Mouse (Mus musculus) CH12.LX (cell line): ENCODE measurements at regions not wholly inside any gene's neighbourhood (a gene's known extent, or its start where the extent isn't known, plus 50 kb on each side); places are given as distances from the start of the nearest gene placed in this dataset.

Experiments
- BHLHE40 ChIP-seq: IDR thresholded peaks from 2 replicates; pipeline ENCODE4 v1.6.1; 2011; ENCODE audit warnings: mild to moderate bottlenecking, low read depth, low read length, improper control_type of control experiment
- CTCF ChIP-seq, 2 experiments: IDR thresholded peaks in 1 of 2; conservative IDR thresholded peaks in 1 of 2; 2 replicates each; pipeline ENCODE4 v1.5.1; 2011 to 2012; ENCODE audit warnings: low read depth in 2 of 2, low read length in 2 of 2, improper control_type of control experiment in 1 of 2, inconsistent platforms in 1 of 2, mild to moderate bottlenecking in 1 of 2, moderate library complexity in 1 of 2
- EP300 ChIP-seq: IDR thresholded peaks from 2 replicates; pipeline ENCODE4 v1.6.1; 2011; ENCODE audit warnings: low read length, improper control_type of control experiment
- HCFC1 ChIP-seq: IDR thresholded peaks from 2 replicates; pipeline ENCODE4 v1.6.1; 2012; ENCODE audit warnings: low read depth, mild to moderate bottlenecking, inconsistent platforms, low read length, improper control_type of control experiment
- POLR2A ChIP-seq: IDR thresholded peaks from 2 replicates; pipeline ENCODE4 v1.6.1; 2011; ENCODE audit warnings: low read depth, mild to moderate bottlenecking, improper control_type of control experiment, low read length
- TBP ChIP-seq: conservative IDR thresholded peaks from 2 replicates; pipeline ENCODE4 v1.6.1; 2011; ENCODE audit warnings: low read depth, low read length, improper control_type of control experiment
- TCF12 ChIP-seq: IDR thresholded peaks from 2 replicates; pipeline ENCODE4 v1.6.1; 2014; ENCODE audit warnings: low read depth, mild to moderate bottlenecking, inconsistent platforms, low read length, improper control_type of control experiment
- UBTF ChIP-seq: IDR thresholded peaks from 2 replicates; pipeline ENCODE4 v1.6.1; 2012; ENCODE audit warnings: low read depth, mild to moderate bottlenecking, inconsistent platforms, low read length, improper control_type of control experiment, moderate library complexity
- USF1 ChIP-seq: IDR thresholded peaks from 2 replicates; pipeline ENCODE4 v1.6.1; 2014; ENCODE audit warnings: low read depth, mild to moderate bottlenecking, inconsistent platforms, low read length, improper control_type of control experiment
- USF2 ChIP-seq: conservative IDR thresholded peaks from 2 replicates; pipeline ENCODE4 v1.6.1; 2011; ENCODE audit warnings: low read depth, low read length, improper control_type of control experiment
- ZC3H11A ChIP-seq: IDR thresholded peaks from 2 replicates; pipeline ENCODE4 v1.6.1; 2012; ENCODE audit warnings: low read depth, mild to moderate bottlenecking, inconsistent platforms, low read length, improper control_type of control experiment
- ZNF384 ChIP-seq: IDR thresholded peaks from 2 replicates; pipeline ENCODE4 v1.6.1; 2012; ENCODE audit warnings: low read depth, low read length, improper control_type of control experiment, inconsistent platforms

DNA sequence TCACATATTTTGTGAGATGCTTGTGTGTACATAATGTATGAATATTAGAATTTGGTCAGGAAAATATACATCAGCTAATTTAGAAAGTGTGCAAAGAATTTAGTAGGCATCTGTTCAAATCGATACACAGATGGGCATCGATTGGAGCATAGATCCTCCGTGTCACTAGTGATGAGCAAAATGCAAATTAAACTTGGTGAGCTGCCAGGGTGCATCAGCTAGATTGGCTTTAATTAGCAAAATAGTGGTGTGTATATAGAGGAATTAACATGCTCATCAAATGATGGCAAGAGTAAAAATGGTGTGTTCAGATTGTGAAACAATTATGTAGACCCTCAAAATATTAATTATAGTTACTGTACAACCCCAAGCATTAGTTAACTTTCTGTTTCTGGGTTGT is 501.9 kb upstream of the Btbd3 start:
- TF ChIP-seq ZC3H11A: no peak
- TF ChIP-seq BHLHE40: no peak
- TF ChIP-seq EP300: no peak
- no peak for TF ChIP-seq TBP
- no peak for TF ChIP-seq CTCF (conservative IDR thresholded peaks at IDR 0.05 in 1 of 2, IDR thresholded peaks at IDR 0.05 in 1 of 2; ENCODE audit: low read depth in 2 of 2, low read length in 2 of 2)
- no peak for TF ChIP-seq UBTF
- TF ChIP-seq POLR2A: no peak
- TF ChIP-seq USF1: no peak
- TF ChIP-seq ZNF384: no peak
- no peak for TF ChIP-seq USF2
- TF ChIP-seq HCFC1: no peak
- no peak for TF ChIP-seq TCF12
